Mouse (Mus musculus) frontal cortex, postnatal 25 days (tissue): Measurements from ENCODE around the gene Gm45717.
"Not testable (repeated sequence)": the region's sequence is repeated elsewhere in the genome, so short reads cannot be mapped to it uniquely, and the experiment has no call there.

ENCODE experiments used
- DNase-seq, 2 experiments: peaks; one replicate each; pipeline ENCODE4 v3.0.0; 2022; ENCODE audit warnings: low spot score in 2 of 2

Gm45717 gene

GRCm38 (mm10) chr7:140968710-140969109 is 13.0 kb upstream of the Gm45717 start:
- not testable (repeated sequence) for DNase-seq

GRCm38 (mm10) chr7:140967862-140968591 is 12.3 kb upstream of the Gm45717 start:
- DNase-seq, result no peak

GRCm38 (mm10) chr7:140966921-140967320 is 11.2 kb upstream of the Gm45717 start, which contains the start of gene Ifitm1:
Ifitm1 (plus strand) TSS chr7:140967221.
- DNase-seq, result no peak

- no peak for DNase-seq
These were observed 7.0 kb upstream of the Gm45717 start for GRCm38 (mm10) chr7:140962733-140963132.

- no peak for DNase-seq
These were observed 5.7 kb upstream of the Gm45717 start for GRCm38 (mm10) chr7:140961416-140961815.

- no peak for DNase-seq
These were observed 4.3 kb upstream of the Gm45717 start for GRCm38 (mm10) chr7:140960026-140960425.

GRCm38 (mm10) chr7:140959181-140959901 is 3.6 kb upstream of the Gm45717 start:
- peak in 1 of 2 experiments; percentile 28 for DNase-seq

GRCm38 (mm10) chr7:140956556-140956869 is 776 bp upstream of the Gm45717 start:
- no peak for DNase-seq

GRCm38 (mm10) chr7:140955342-140955741 is 395 bp downstream of the Gm45717 start:
- no peak for DNase-seq

- DNase-seq, result no peak
These were observed 1.0 kb downstream of the Gm45717 start for GRCm38 (mm10) chr7:140954733-140955071.

GRCm38 (mm10) chr7:140953800-140954732 is 1.7 kb downstream of the Gm45717 start:
- DNase-seq, result no peak

- no peak for DNase-seq
These were observed 2.6 kb downstream of the Gm45717 start for GRCm38 (mm10) chr7:140953133-140953532.

- DNase-seq, result no peak
These were observed 3.3 kb downstream of the Gm45717 start for GRCm38 (mm10) chr7:140952441-140952840.

- DNase-seq, result no peak
These were observed 4.0 kb downstream of the Gm45717 start for GRCm38 (mm10) chr7:140951765-140952164.

GRCm38 (mm10) chr7:140951051-140951450 is 4.7 kb downstream of the Gm45717 start:
- no peak for DNase-seq

- no peak for DNase-seq
These were observed 5.8 kb downstream of the Gm45717 start, which contains the start of gene Ifitm5 for GRCm38 (mm10) chr7:140949824-140950530. Ifitm5 (minus strand) TSS chr7:140950291.

GRCm38 (mm10) chr7:140949255-140949654 is 6.5 kb downstream of the Gm45717 start:
- DNase-seq, result no peak

GRCm38 (mm10) chr7:140948161-140948560 is 7.6 kb downstream of the Gm45717 start:
- DNase-seq, result no peak

GRCm38 (mm10) chr7:140946980-140947379 is 8.8 kb downstream of the Gm45717 start:
- no peak for DNase-seq

- no peak for DNase-seq
These were observed 9.4 kb downstream of the Gm45717 start for GRCm38 (mm10) chr7:140946311-140946710.

- DNase-seq, result no peak
These were observed 10.5 kb downstream of the Gm45717 start for GRCm38 (mm10) chr7:140945247-140945646.

- no peak for DNase-seq
These were observed 11.5 kb downstream of the Gm45717 start for GRCm38 (mm10) chr7:140944236-140944635.
